Mouse (Mus musculus) hindlimb bud, embryonic 11.5 days (tissue): ENCODE results near the gene Lcp2.
A peak's percentile ranks its signal among the peaks of the same experiment; 100 is the strongest.

Experiments
- DNase-seq: peaks from one replicate; pipeline ENCODE4 v3.0.0-alpha.2; 2012; ENCODE audit warnings: low read depth, low spot score; ENCODE audit errors: extremely low spot score

Gene Lcp2

DNA sequence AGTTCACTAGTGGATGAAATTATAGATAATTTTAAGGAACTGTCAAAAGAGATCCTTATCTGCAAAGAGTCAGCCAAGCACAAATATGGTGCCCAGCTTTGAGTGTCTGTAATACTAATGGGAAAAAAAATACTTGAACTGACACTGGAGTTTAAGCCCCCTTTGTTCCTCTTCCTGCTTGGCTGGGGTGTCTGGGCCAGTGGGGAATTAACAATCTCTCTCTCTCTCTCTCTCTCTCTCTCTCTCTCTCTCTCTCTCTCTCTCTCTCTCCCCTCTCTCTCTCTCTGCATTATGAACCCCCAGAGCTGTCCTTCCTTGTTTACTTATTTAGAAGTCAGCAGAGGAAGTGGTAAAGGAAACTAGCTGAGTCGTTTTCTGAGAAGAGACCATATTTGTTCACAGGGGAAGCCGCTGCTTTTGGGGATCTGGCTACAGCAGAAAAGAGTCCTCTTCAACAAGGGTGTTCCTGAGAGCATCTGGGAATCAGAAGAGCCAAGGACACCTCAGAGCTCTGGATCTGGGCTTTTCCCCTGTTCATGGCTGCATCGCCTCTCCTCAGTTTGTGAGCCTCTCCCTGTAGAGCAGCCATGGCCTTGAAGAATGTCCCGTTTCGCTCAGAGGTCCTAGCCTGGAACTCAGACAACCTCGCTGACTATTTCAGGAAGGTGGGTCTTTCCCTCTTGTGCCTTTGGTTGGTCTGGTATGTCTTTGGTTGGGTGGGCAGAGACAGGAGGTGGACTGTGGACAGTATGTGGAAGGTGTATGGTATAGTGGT, at the start of gene Lcp2:
TSS of gene Lcp2 (plus strand) at position 154 of the 775 bp plus-strand sequence.
- DNase-seq: no peak

- DNase-seq: no peak
Observed at GRCm38 (mm10) chr11:33998244-33998643, 48.5 kb upstream of the Lcp2 start.

GRCm38 (mm10) chr11:34000416-34000815, 46.3 kb upstream of the Lcp2 start:
- no peak for DNase-seq

DNA sequence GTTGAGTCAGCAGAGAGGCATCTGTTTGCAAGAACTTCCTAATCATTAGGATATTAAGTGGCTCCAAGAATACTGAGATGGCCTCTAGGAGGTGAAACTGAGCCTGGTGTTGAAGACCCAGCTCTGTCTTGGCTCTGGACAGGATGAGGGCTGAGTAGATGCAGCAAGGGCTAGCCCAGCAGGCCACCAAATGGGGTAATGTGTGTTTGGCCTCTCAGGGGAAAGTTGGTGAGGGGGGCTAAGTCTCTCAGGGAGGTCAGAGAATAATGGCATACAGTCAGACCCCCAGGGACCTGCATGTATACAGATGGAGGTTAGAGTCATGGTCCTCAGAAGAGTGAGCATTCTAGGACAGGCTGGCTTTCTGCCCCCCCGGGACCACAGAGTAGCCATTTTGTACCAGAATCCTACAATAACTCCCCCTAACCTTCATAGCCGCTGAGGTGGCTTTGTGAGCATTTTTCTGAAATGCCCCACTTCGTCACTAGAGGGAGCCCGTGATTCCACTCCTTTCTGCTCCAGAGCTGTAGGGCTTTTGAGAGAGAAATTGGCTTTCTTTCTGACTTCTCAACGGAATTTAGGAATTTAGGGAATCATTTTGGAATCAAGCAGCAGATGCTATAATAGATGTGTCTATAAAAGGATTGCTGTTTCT, 44.7 kb upstream of the Lcp2 start:
- no peak for DNase-seq

DNA sequence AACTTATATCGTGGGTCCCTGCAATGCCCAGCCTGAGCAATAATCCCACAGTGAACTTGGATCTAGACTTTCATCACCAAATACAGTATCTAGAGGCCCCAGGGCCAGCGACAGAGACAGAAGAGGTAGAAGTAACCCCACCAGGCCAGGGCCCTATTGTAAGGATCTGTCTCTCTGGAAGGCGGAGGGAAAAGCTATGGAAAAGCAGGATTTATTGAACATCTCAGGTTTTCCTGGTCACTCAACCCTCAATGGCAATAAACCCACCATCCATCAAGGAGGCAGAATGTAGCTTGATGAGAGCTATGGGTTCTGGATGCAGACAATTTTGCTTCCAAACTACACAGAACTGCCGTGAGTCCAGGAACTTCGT, 44.1 kb upstream of the Lcp2 start:
- DNase-seq: no peak

GRCm38 (mm10) chr11:34007616-34008015, 39.1 kb upstream of the Lcp2 start:
- no peak for DNase-seq

DNA sequence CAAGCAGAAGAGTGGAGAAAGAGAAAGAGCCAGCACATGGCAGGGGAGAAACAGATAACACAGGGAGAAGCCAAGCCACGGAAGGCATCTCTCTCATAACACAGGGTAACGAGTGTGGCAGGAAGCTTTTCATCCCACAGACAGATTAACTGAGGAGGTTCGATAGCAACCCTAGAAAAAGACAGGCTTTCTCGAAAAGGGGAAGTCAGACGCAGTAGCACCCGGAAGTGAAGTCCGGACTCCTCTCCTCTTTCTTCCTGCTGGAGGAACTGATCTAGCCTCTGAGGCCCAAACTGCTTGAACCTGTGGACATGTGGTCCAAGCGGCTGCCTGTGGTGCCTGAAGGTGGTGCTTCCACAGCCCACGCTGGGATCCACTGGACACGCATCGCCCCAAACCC, 38.5 kb upstream of the Lcp2 start:
- DNase-seq: no peak

DNA sequence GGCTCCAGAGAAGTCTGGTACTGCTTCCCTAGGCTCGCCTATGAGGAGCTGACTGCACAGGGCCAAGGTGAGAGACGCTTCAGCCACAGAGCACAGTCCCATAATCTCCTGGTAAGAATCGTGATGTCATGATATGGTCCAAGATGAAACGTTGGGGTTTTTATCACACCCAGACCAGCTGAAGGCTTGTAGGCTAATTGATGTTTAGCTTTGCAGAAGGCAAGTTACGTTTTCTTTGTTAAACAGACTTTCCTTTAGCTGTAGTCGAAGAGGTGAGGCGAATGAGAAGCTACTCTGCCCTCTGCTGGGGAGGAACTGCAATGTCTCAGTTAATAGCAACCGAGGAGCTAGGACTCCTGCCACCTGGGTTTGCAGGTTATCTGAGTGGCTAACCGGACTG, 38.0 kb upstream of the Lcp2 start:
- peak; percentile 57 for DNase-seq

- no peak for DNase-seq
Observed at GRCm38 (mm10) chr11:34009316-34010087, 37.2 kb upstream of the Lcp2 start.

DNA sequence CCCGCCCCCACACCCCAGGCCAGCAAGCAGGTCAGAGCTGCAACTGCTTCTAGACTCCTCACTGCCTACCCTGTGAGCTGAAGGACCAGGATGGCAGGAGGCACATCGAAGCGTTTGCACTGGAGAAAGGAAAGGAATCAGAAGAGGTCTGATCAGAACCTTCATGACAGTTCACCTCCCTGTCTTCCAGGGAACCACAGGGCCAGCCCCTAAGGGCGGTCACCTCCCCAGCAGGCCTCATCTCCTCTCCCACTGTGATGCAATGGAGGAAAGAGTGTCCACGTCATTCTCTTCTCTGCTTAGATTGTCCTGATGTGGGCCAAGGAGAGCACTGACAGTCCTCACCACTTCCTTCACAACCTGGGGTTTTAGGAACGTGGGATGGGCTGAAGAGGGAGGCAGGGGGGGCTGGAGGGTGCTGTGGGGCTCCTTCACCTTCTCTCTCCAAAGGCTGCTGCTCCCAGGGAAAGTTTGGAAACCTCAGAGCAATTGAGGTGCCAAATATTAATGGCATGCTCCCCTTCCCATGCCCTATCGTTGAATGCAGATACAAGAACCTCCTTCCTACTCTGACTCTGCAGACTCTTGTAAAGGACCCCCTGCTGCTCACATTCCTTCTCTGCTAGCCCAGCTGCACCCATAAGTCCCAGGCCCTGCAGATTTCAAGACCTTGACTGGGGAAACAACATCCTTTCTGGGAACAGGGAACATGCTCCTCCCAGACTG, 36.4 kb upstream of the Lcp2 start:
- no peak for DNase-seq

DNA sequence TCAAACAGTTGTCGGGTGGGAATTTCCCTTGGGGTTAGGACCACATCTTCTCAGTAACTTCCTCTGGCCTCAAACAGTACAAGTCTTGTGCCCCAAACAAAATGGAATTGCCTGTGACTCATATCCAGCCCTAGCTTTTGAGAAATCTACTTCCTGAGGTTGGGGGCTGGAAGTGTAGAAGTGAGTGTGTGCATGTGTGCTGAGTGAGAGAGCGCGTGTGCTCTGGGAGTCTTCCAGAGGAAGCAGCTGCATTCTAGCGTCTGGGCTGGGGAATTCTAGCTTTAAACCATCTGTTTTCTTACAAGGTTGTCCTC, 35.9 kb upstream of the Lcp2 start:
- DNase-seq: no peak

DNA sequence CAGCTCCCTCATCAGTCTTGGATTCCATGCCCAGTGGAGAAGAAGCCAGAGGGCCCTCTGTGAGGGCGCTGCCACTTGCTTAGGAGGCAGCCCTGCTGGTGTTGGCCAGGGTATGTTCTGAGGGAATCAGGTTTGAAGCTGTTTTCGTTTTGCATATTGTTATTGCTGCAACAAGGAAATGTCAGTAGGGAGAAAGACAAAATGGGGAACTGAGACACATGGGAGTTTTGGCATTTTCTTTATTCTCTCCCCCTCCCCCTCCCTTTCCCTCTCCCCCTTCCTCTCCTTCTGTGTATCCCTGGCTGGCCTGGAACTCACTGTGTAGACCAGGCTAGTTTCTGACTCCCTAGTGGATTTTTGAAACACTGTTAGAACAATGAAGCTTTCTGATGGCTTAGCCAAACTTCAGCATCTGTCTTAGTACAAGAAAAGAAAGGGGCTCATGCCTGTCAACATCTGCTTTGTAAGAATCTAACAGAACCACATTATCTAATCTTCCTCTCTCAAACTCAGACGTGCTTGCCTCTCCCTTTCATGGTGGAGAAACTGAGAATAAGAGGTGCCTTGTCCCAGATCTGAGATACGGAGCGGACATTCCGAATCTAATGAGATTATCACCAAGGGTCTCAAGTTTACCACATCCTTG, 34.6 kb upstream of the Lcp2 start:
- DNase-seq: no peak

DNA sequence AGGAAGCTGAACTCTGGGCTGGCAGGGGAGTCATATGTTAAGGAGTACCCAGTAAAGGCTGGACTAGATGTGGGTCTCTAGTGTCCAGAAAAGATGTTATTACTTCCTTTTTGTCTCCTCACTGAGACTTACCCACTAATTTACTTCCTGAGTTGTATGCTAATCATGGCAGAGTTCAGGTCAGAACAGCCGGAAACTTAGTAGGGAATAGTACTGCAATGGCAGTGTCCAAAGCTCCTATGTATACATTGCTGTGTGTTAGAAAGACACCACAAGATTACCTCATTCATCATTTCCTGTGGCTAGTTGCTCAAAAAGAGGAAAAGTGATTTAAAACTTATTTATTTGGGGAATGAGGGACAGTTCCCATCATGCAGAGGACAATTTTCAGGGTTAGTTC, 21.6 kb upstream of the Lcp2 start:
- DNase-seq: no peak

GRCm38 (mm10) chr11:34029658-34030057, 17.1 kb upstream of the Lcp2 start:
- no peak for DNase-seq

DNA sequence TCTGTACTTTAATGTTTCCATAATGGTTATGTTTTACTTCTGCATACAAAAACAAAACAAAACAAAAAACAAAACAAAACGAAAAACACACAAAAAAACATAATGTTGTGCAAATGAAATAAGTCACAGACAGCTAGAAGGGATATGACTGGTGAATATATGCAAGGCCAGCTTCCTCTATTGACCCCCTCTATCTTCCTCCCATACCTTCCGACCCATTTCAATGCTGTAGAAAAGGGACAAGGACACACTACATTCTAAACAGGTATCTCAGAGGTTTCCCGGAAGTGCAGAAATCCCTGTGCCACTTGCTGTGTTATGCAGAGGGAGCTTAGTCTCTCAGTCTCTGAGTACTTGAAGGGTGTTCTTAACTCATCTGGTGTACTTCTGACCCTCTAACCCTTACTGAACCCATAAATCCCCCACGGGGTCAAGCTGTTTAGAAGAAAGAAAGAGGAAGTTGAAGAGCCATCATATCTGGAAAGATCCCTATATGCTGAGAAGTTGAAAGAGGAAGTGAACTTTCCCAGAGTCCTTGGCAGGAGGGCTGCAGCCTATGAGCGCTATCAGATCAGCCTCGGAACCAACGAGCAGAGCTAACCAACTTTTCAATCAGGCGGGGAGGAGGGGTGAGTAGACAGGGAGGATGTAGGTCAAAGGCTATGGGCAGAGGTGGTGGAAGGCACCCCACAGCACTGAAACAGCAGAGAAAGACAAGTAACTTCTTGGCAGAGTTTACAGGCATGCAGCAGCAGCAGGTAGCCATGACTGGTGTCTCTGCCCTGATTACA, 15.5 kb upstream of the Lcp2 start:
- no peak for DNase-seq

DNA sequence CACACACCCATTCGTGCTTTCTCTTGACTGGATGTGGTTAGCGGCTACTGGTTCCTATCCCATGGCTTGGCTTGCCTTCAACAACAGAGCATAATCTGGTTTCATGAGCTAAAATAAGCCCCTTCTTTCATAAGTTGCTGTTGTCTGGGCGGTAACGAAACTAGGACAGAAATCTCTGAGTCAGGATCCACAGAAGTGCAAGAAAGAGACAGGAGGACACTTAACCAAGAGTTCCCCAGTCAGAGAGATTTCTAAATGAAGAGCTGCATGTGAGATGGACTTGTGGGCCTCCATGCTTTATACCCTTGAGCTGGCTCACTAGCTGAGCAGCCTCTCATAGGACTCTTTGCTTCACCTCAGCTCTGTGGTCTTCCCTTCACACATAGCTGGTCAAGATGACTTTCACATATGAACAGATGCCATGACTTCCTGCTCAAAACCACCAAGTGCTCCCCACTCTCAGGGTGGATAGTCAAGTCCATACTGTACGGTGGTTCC, 12.7 kb upstream of the Lcp2 start:
- DNase-seq: no peak

DNA sequence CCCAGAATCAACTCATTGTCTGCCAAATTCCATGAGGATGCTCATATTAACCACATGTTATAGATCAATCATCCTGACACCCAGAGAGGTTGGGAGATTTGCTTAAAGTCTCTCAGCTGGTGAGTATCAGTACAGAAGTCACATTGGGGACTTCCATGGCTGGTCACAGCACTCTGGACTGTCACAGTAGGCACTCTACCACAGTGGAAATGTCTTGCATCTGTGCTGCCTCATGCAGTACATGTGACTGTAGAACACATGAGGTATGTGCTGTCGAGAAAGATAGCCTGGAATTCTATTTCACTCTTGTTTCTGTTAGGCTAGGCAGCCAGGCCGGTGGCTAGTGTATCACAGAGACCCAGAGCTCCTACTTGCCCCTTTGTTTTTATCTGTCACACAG, 11.9 kb upstream of the Lcp2 start:
- DNase-seq: no peak

- DNase-seq: no peak
Observed at GRCm38 (mm10) chr11:34035909-34036658, 10.6 kb upstream of the Lcp2 start.

GRCm38 (mm10) chr11:34040061-34040460, 6.7 kb upstream of the Lcp2 start:
- no peak for DNase-seq
